Mouse (Mus musculus) limb, embryonic 15.5 days (tissue): Measurements from ENCODE around the gene Il1r1. TPM values are rescaled to one million over a fixed set of nuclear protein-coding genes. Genes with fewer than 3 reads are reported as not detected.

Experiments used
- ATAC-seq: fragments of 200-750 bp; cut with Nextera tagmentation; 2 replicates; pipeline ENCODE4 v1.8.0; 2017; ENCODE audit warnings: low read depth, moderate TSS enrichment; ENCODE audit not compliant: insufficient number of reproducible peaks, low FRiP score, low TSS enrichment
- H3K27ac ChIP-seq: fragments of 300-500 bp; sonication (generic); 2 replicates; pipeline ENCODE4 v1.5.1; 2015; ENCODE audit warnings: moderate library complexity, mild to moderate bottlenecking, inconsistent platforms
- H3K27me3 ChIP-seq: fragments of 300-500 bp; sonication (generic); 2 replicates; pipeline ENCODE4 v1.6.1; 2015; ENCODE audit warnings: inconsistent platforms
- H3K36me3 ChIP-seq: fragments of 300-500 bp; sonication (generic); 2 replicates; pipeline ENCODE4 v1.6.1; 2015; ENCODE audit warnings: inconsistent platforms
- H3K4me1 ChIP-seq: fragments of 300-500 bp; sonication (generic); 2 replicates; pipeline ENCODE4 v1.6.1; 2015; ENCODE audit warnings: inconsistent platforms
- H3K4me2 ChIP-seq: fragments of 300-500 bp; sonication (generic); 2 replicates; pipeline ENCODE4 v1.6.1; 2015; ENCODE audit warnings: mild to moderate bottlenecking, inconsistent platforms
- H3K4me3 ChIP-seq: fragments of 300-500 bp; sonication (generic); 2 replicates; pipeline ENCODE4 v1.5.1; 2015; ENCODE audit warnings: mild to moderate bottlenecking, inconsistent platforms
- H3K9ac ChIP-seq: fragments of 300-500 bp; sonication (generic); 2 replicates; pipeline ENCODE4 v1.6.1; 2015; ENCODE audit warnings: inconsistent platforms
- H3K9me3 ChIP-seq: fragments of 300-500 bp; sonication (generic); 2 replicates; pipeline ENCODE4 v1.6.1; 2016; ENCODE audit warnings: inconsistent platforms
- WGBS: fragments of 180-500 bp; shearing (Covaris S2); methylation state at CpG from one replicate; pipeline ENCODE4 v1.1.7; 2015; 5-methylcytosine and 5-hydroxymethylcytosine counted together
- polyA plus RNA-seq: library from polyadenylated mRNA; unstranded; fragments of >200 nt; fragmentation: Nextera tagmentation; extraction: Ambion mirVana; gene quantifications from 2 replicates; pipeline ENCODE4 v1.2.1, GENCODE M21; 2015

The Il1r1 gene
- polyA plus RNA-seq, 1 experiment from 2014 or later, result 10.4 TPM

- Histone ChIP-seq H3K9ac (no peak overlapping the region), H3K4me1 (peaks cover 26% of the 10 kb centered on the region), H3K27ac (no peak overlapping the region), H3K9me3 (no peaks in the 10 kb centered on the region), H3K36me3 (no peaks in the 10 kb centered on the region), H3K4me2 (no peak overlapping the region), H3K27me3 (no peaks in the 10 kb centered on the region), H3K4me3 (no peak overlapping the region)
- no peak for ATAC-seq
- WGBS, result 63% methylated on average over 9 of the region's 9 CpGs
Observed at GRCm38 (mm10) chr1:40262441-40263121, 37.7 kb downstream of the Il1r1 start.

GRCm38 (mm10) chr1:40263122-40263498 is 38.2 kb downstream of the Il1r1 start:
- Histone ChIP-seq H3K36me3 (no peaks in the 10 kb centered on the region), H3K4me2 (no peak overlapping the region), H3K9ac (no peak overlapping the region), H3K27me3 (no peaks in the 10 kb centered on the region), H3K4me1 (peaks cover 29% of the 10 kb centered on the region), H3K4me3 (no peak overlapping the region), H3K9me3 (no peaks in the 10 kb centered on the region), H3K27ac (no peak overlapping the region)
- 59% methylated on average over 7 of the region's 7 CpGs for WGBS
- ATAC-seq, result no peak

- WGBS, result 84% methylated on average over 8 of the region's 8 CpGs
- no peak for ATAC-seq
- H3K4me3 ChIP-seq, result no peak overlapping the region
Observed at GRCm38 (mm10) chr1:40263679-40264078, 38.8 kb downstream of the Il1r1 start.

GRCm38 (mm10) chr1:40265301-40265835 is 40.5 kb downstream of the Il1r1 start:
- Histone ChIP-seq H3K9ac (no peak overlapping the region), H3K36me3 (no peaks in the 10 kb centered on the region), H3K27ac (no peak overlapping the region), H3K4me2 (no peak overlapping the region), H3K4me3 (no peak overlapping the region), H3K27me3 (no peaks in the 10 kb centered on the region), H3K9me3 (no peaks in the 10 kb centered on the region), H3K4me1 (peaks cover 34% of the 10 kb centered on the region)
- WGBS, result 72% methylated on average over 6 of the region's 6 CpGs
- no peak for ATAC-seq

More at GRCm38 (mm10) chr1:40263679-40264078, 38.8 kb downstream of the Il1r1 start:
- Histone ChIP-seq H3K9ac (no peak overlapping the region), H3K27ac (no peak overlapping the region), H3K4me1 (peaks cover 32% of the 10 kb centered on the region), H3K9me3 (no peaks in the 10 kb centered on the region), H3K36me3 (no peaks in the 10 kb centered on the region), H3K4me2 (no peak overlapping the region), H3K27me3 (no peaks in the 10 kb centered on the region)

- Histone ChIP-seq H3K4me1 (peaks cover 37% of the 10 kb centered on the region), H3K4me3 (peak overlapping the region; percentile 55), H3K27ac (peak overlapping the region; percentile 79), H3K4me2 (peak overlapping the region; percentile 84), H3K9me3 (no peaks in the 10 kb centered on the region), H3K9ac (peak overlapping the region; percentile 63; the same call in 1 of the 2 replicates), H3K36me3 (no peaks in the 10 kb centered on the region), H3K27me3 (no peaks in the 10 kb centered on the region)
- WGBS, result under 1% methylated on average over 36 of the region's 36 CpGs
- peak; percentile 69 for ATAC-seq
Observed at GRCm38 (mm10) chr1:40266431-40267260, 41.8 kb downstream of the Il1r1 start.

- Histone ChIP-seq H3K9ac (no peak overlapping the region), H3K27me3 (no peaks in the 10 kb centered on the region), H3K27ac (no peak overlapping the region), H3K4me3 (no peak overlapping the region), H3K9me3 (no peaks in the 10 kb centered on the region), H3K4me1 (peaks cover 37% of the 10 kb centered on the region), H3K4me2 (peak overlapping the region; percentile 84; the same call in 1 of the 2 replicates), H3K36me3 (no peaks in the 10 kb centered on the region)
- no peak for ATAC-seq
- 79% methylated on average over 6 of the region's 6 CpGs for WGBS
Observed at GRCm38 (mm10) chr1:40267846-40268245, 43.0 kb downstream of the Il1r1 start.

- H3K4me2 ChIP-seq, result peak overlapping the region; percentile 84
- WGBS, result 66% methylated on average over 6 of the region's 6 CpGs
Observed at GRCm38 (mm10) chr1:40268536-40268935, 43.7 kb downstream of the Il1r1 start.

GRCm38 (mm10) chr1:40270415-40270814 is 45.5 kb downstream of the Il1r1 start:
- H3K27ac ChIP-seq, result no peak overlapping the region
- H3K9me3 ChIP-seq, result no peaks in the 10 kb centered on the region
- H3K9ac ChIP-seq, result no peak overlapping the region
- no peak overlapping the region for H3K4me3 ChIP-seq
- no peak overlapping the region for H3K4me2 ChIP-seq
- H3K27me3 ChIP-seq, result no peaks in the 10 kb centered on the region
- no peak for ATAC-seq
- peaks cover 37% of the 10 kb centered on the region for H3K4me1 ChIP-seq
- no peaks in the 10 kb centered on the region for H3K36me3 ChIP-seq
- 85% methylated on average over 12 of the region's 12 CpGs for WGBS

More at GRCm38 (mm10) chr1:40268536-40268935, 43.7 kb downstream of the Il1r1 start:
- H3K27ac ChIP-seq, result peak overlapping the region; percentile 33; the same call in 1 of the 2 replicates
- H3K4me3 ChIP-seq, result no peak overlapping the region
- no peak overlapping the region for H3K9ac ChIP-seq
- peaks cover 30% of the 10 kb centered on the region for H3K4me1 ChIP-seq
- H3K27me3 ChIP-seq, result no peaks in the 10 kb centered on the region
- H3K36me3 ChIP-seq, result no peaks in the 10 kb centered on the region
- no peak for ATAC-seq
- no peaks in the 10 kb centered on the region for H3K9me3 ChIP-seq

- Histone ChIP-seq H3K27me3 (no peaks in the 10 kb centered on the region), H3K9ac (no peak overlapping the region), H3K4me2 (no peak overlapping the region), H3K4me3 (no peak overlapping the region), H3K9me3 (no peaks in the 10 kb centered on the region), H3K4me1 (peaks cover 35% of the 10 kb centered on the region), H3K36me3 (no peaks in the 10 kb centered on the region), H3K27ac (no peak overlapping the region)
- no peak for ATAC-seq
- 82% methylated on average over 4 of the region's 4 CpGs for WGBS
Observed at GRCm38 (mm10) chr1:40271052-40271451, 46.2 kb downstream of the Il1r1 start.

DNA sequence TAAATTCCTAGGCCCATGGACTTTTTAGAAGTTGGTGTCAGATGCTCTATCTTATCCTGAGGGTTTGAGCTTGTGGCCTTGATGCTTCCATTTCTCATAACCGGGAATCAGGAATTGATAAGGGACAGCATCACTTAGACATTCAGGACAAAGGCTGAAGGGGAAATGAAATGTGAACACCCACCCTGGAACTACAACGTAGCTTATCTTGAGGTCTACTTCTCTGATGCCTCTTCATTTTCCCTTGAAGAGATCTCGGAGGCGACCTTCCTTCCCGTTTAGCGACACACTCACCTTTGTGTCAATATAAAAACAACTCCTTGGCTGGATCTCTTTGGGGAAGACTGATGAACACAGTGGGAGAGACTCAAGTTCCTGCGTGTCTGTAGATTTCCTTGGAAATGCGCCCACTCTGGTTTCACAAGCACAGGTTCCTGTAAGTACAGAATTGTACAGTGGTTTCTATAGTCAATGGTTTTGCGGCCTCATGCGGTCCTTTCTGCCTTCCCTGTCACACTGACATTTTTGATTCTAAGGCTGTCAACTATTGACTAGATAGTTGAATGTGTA is 46.7 kb downstream of the Il1r1 start:
- no peaks in the 10 kb centered on the region for H3K36me3 ChIP-seq
- no peak overlapping the region for H3K27ac ChIP-seq
- no peaks in the 10 kb centered on the region for H3K27me3 ChIP-seq
- no peak overlapping the region for H3K4me3 ChIP-seq
- H3K9me3 ChIP-seq, result no peaks in the 10 kb centered on the region
- no peak overlapping the region for H3K9ac ChIP-seq
- ATAC-seq, result no peak
- peaks cover 29% of the 10 kb centered on the region for H3K4me1 ChIP-seq
- H3K4me2 ChIP-seq, result no peak overlapping the region
- 80% methylated on average over 10 of the region's 10 CpGs for WGBS

DNA sequence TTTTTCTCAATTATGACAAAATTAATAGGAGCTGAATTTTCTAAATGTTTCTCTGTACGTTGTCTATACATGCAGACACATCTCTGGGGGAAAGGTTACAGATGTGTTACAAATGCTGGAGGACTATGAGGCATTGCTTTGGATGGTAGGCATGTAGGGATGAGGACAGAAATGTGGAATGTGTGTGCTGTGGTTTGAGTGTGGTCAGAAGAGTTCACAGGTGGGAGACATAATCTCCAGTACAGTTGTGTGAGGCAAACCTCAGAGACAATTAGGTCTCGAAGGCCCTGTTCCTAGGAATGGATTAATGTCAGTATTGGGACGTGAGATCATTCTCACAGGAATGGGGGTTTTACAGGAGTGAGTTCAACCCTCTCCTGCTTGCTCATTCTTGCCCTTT is 47.3 kb downstream of the Il1r1 start:
- WGBS, result 73% methylated on average over 3 of the region's 3 CpGs
- Histone ChIP-seq H3K4me1 (peaks cover 24% of the 10 kb centered on the region), H3K36me3 (no peaks in the 10 kb centered on the region), H3K4me3 (no peak overlapping the region), H3K9me3 (no peaks in the 10 kb centered on the region), H3K27me3 (no peaks in the 10 kb centered on the region), H3K4me2 (no peak overlapping the region), H3K9ac (no peak overlapping the region), H3K27ac (no peak overlapping the region)
- no peak for ATAC-seq

- H3K36me3 ChIP-seq, result no peaks in the 10 kb centered on the region
- H3K4me3 ChIP-seq, result no peak overlapping the region
- peaks cover 14% of the 10 kb centered on the region; the same call in 1 of the 2 replicates for H3K4me1 ChIP-seq
- 88% methylated on average over 1 of the region's 1 CpGs for WGBS
- no peaks in the 10 kb centered on the region for H3K27me3 ChIP-seq
- H3K27ac ChIP-seq, result no peak overlapping the region
- no peak overlapping the region for H3K9ac ChIP-seq
- no peaks in the 10 kb centered on the region for H3K9me3 ChIP-seq
- H3K4me2 ChIP-seq, result no peak overlapping the region
- ATAC-seq, result no peak
Observed at GRCm38 (mm10) chr1:40273491-40273890, 48.6 kb downstream of the Il1r1 start.
